Mouse (Mus musculus): ENCODE data around the gene Ide.
"Not testable (repeated sequence)": the region's sequence is repeated elsewhere in the genome, so short reads cannot be mapped to it uniquely, and the experiment has no call there.

Ide gene

GRCm38 (mm10) chr19:37269106-37269505, 68.5 kb downstream of the Ide start:
- DNase-seq (ENCODE audit: inconsistent age in 2 of 2, low spot score in 1 of 2): no peak

- peak; percentile 87 to 96 for DNase-seq (ENCODE audit: inconsistent age in 2 of 2, low spot score in 1 of 2)
Measured at GRCm38 (mm10) chr19:37265333-37266103, 72.1 kb downstream of the Ide start.

GRCm38 (mm10) chr19:37263943-37264897, 73.4 kb downstream of the Ide start:
- DNase-seq (ENCODE audit: inconsistent age in 2 of 2, low spot score in 1 of 2): peak; percentile 86 to 94

- DNase-seq (ENCODE audit: inconsistent age in 2 of 2, low spot score in 1 of 2): peak in 1 of 2 experiments; percentile 20
Measured at GRCm38 (mm10) chr19:37263566-37263942, 74.1 kb downstream of the Ide start.

- no peak for DNase-seq (ENCODE audit: inconsistent age in 2 of 2, low spot score in 1 of 2)
Measured at GRCm38 (mm10) chr19:37262389-37262788, 75.3 kb downstream of the Ide start.

GRCm38 (mm10) chr19:37255321-37255720, 82.3 kb downstream of the Ide start:
- peak in 1 of 2 experiments; percentile 57 for DNase-seq (ENCODE audit: inconsistent age in 2 of 2, low spot score in 1 of 2)

GRCm38 (mm10) chr19:37252104-37252503, 85.5 kb downstream of the Ide start:
- DNase-seq (ENCODE audit: inconsistent age in 2 of 2, low spot score in 1 of 2): no peak

GRCm38 (mm10) chr19:37248199-37248598, 89.5 kb downstream of the Ide start:
- no peak for DNase-seq (ENCODE audit: inconsistent age in 2 of 2, low spot score in 1 of 2)

- peak; percentile 34 to 61 for DNase-seq (ENCODE audit: inconsistent age in 2 of 2, low spot score in 1 of 2)
Measured at GRCm38 (mm10) chr19:37246859-37247258, 90.8 kb downstream of the Ide start.

GRCm38 (mm10) chr19:37242707-37243106, 94.9 kb downstream of the Ide start:
- no peak for DNase-seq (ENCODE audit: inconsistent age in 2 of 2, low spot score in 1 of 2)

GRCm38 (mm10) chr19:37241201-37241600, 96.5 kb downstream of the Ide start:
- peak in 1 of 2 experiments; percentile 66 for DNase-seq (ENCODE audit: inconsistent age in 2 of 2, low spot score in 1 of 2)

GRCm38 (mm10) chr19:37239096-37239495, 98.6 kb downstream of the Ide start:
- DNase-seq (ENCODE audit: inconsistent age in 2 of 2, low spot score in 1 of 2): peak in 1 of 2 experiments; percentile 61

GRCm38 (mm10) chr19:37238651-37239050, 99.0 kb downstream of the Ide start:
- DNase-seq (ENCODE audit: inconsistent age in 2 of 2, low spot score in 1 of 2): no peak

- DNase-seq (ENCODE audit: inconsistent age in 2 of 2, low spot score in 1 of 2): no peak
Measured at GRCm38 (mm10) chr19:37237712-37238437, 99.8 kb downstream of the Ide start.

GRCm38 (mm10) chr19:37237306-37237705, 100.3 kb downstream of the Ide start:
- no peak for DNase-seq (ENCODE audit: inconsistent age in 2 of 2, low spot score in 1 of 2)

GRCm38 (mm10) chr19:37235818-37236217, 101.8 kb downstream of the Ide start:
- DNase-seq (ENCODE audit: inconsistent age in 2 of 2, low spot score in 1 of 2): no peak

GRCm38 (mm10) chr19:37233561-37234539, 103.8 kb downstream of the Ide start:
- peak in 1 of 2 experiments; percentile 51 for DNase-seq (ENCODE audit: inconsistent age in 2 of 2, low spot score in 1 of 2)

- not testable (repeated sequence) for DNase-seq (ENCODE audit: inconsistent age in 2 of 2, low spot score in 1 of 2)
Measured at GRCm38 (mm10) chr19:37232598-37232997, 105.1 kb downstream of the Ide start.

GRCm38 (mm10) chr19:37225197-37225862, 112.3 kb downstream of the Ide start:
- DNase-seq (ENCODE audit: inconsistent age in 2 of 2, low spot score in 1 of 2): no peak

All from adrenal gland, adult (tissue).